Mouse (Mus musculus): ENCODE measurements around the gene Masp2. TPM values are rescaled to one million over a fixed set of nuclear protein-coding genes. Genes with fewer than 3 reads are reported as not detected.

The Masp2 gene
- 1 to 10 TPM in 1 of 4 experiments, under 1 TPM in 3; 0.29 to 1.2 (median 0.33) TPM for total RNA-seq (2022)

GRCm38 (mm10) chr4:148602357-148603120 is at the start of gene Masp2:
Gene Masp2 (plus strand): TSS chr4:148602554.
- no peak for DNase-seq (ENCODE audit: low spot score)

- no peak for DNase-seq (ENCODE audit: low spot score)
These were observed 44.6 kb upstream of the Masp2 start for GRCm38 (mm10) chr4:148557766-148558165.

DNA sequence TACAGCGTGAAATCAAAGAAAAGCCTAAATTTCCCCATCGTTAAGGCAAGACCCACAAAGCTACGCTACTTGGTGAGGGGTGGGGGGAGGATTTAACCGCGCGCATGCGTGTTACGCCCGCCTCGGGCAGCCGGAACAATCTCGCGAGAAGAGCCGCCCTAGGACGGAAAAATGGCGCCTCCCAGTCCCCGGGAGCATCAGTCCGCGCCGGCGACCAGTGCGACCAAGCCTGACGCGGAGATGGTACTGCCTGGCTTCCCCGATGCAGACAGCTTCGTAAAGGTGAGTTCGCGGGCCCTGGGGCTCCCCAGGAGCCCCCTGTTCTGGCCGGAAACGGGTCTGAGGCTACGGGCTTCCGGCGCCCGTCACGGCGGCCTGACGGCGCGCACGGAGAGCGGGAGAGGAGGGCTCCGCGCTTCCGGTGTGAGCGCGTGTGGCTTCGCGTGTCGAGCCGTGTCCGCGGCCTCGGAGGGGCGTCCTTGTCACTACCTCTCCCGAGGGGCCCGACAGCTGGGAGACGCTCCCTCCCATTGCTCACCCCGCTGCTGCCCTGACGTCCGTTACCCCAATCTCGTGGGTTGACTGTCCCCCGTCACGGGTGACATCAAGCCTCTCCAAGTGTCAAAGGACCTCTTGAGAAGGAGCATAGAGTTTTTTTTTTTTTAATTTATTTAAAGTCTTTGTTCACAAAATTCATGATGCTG is 43.9 kb upstream of the Masp2 start, which contains the start of gene Exosc10:
TSS of gene Exosc10 (plus strand) at position 133 of the 704 bp plus-strand sequence.
- peak; percentile 88 for DNase-seq (ENCODE audit: low spot score)

- DNase-seq (ENCODE audit: low spot score) = no peak
These were observed 39.7 kb upstream of the Masp2 start for GRCm38 (mm10) chr4:148562676-148563075.

GRCm38 (mm10) chr4:148563595-148563994 is 38.8 kb upstream of the Masp2 start:
- DNase-seq (ENCODE audit: low spot score) = no peak

GRCm38 (mm10) chr4:148570138-148570537 is 32.2 kb upstream of the Masp2 start:
- DNase-seq (ENCODE audit: low spot score) = no peak

DNA sequence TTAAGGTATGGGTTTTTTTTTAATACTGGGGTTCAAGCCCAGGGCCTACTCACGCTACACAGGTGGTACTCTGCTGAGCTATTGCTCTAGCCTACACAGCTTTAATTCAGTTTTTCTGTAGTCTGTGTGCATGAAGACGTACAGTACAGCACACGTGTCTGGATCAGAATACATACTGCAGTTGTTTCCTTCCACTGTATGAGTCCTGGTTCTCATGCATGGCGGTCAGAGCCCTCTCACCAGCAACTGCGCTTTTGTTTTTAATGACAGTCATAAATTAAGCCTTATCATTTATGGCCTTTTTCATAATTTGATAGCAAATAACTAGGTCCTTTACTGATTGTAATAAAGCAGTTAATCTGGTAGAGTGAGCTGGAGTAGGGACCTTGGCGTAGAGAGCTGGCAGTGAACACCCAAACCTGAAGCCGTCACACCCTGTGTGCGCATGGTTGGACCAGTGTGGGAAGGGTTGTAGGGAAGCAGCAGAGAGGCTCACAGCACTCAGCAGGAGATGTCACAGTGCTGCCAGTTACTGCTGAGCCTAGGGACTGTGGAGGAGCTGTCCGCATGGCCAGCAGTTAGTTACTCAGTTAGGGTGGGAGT is 31.6 kb upstream of the Masp2 start:
- no peak for DNase-seq (ENCODE audit: low spot score)

DNA sequence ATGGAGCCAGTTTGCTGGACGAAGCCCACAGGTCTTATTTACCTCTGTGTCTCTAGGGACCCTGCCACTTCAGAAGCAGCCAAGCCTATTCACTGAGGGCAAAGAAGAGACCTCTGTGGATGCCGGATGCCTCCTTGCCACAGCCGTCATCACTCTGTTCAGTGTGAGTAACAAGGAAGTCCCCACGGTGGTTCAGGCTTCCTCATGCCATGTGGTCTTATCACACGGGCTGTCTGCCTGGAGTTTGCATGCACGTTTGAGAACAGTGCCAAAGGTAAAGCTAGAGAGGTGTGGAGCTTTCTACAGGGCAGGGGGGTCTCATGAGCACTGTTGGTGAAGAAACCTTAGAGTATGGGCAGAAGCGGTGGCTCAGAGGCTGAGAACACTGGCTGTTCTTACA is 29.1 kb upstream of the Masp2 start:
- no peak for DNase-seq (ENCODE audit: low spot score)

- DNase-seq (ENCODE audit: low spot score) = no peak
These were observed 21.6 kb upstream of the Masp2 start for GRCm38 (mm10) chr4:148580765-148581164.

DNA sequence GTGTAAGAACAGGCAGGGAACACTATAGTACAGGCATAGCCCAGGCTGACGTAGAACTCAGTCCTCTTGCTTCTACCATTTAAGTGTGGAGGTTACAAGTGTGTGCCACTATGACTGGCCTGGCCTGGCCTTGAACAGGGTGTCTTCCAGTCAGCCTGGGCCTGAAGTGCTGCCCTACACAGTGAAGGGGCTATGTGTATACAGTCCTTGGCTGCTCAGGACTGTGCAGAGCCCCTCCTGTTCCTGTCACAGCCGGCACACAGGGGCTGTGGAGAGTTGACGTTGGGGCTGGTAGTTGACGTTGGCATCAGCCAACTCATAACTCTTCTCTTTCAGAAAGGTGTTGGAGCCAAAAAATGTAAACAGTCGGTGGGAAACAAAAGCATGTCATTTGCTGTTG is 20.9 kb upstream of the Masp2 start:
- DNase-seq (ENCODE audit: low spot score) = no peak

- no peak for DNase-seq (ENCODE audit: low spot score)
These were observed 19.1 kb upstream of the Masp2 start for GRCm38 (mm10) chr4:148583257-148583656.

DNA sequence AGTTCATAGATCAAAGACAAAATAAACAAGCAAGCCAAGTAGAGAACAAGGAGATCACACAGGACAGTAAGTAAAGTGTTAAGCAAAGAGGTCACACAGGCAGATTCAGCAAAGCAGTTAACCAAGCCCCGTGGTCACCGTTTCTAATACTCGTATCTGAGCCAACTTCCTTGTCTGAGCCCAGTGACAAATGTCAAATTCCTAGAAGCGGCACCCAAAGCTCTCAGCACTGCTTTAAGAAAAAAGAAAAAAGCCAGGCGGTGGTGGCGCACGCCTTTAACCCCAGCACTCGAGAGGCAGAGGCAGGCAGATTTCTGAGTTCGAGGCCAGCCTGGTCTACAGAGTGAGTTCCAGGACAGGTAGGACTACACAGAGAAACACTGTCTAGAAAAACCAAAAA is 15.7 kb upstream of the Masp2 start:
- DNase-seq (ENCODE audit: low spot score) = no peak

DNA sequence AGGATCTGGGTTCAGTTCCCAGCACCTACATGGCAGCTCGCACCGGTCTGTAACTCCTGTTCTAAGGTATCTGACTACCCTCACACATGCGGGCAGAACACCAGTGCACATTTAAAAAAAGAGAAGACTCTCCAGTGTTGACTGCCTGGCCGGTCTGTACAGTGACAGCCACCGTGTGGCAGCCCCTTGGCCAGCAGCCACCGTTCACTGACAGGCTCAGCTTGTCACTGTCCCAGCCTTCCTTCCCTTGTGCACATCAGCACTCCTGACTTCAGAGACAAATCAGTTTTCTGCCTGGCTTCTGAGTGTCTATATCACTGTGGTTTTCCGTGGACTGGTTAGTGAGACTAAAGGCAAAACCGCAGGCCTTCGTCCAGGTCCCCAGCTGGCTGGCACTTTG is 13.6 kb upstream of the Masp2 start:
- DNase-seq (ENCODE audit: low spot score) = no peak

- no peak for DNase-seq (ENCODE audit: low spot score)
These were observed 12.8 kb upstream of the Masp2 start for GRCm38 (mm10) chr4:148589565-148589964.

- no peak for DNase-seq (ENCODE audit: low spot score)
These were observed 11.8 kb upstream of the Masp2 start for GRCm38 (mm10) chr4:148590421-148591170.

GRCm38 (mm10) chr4:148591171-148591630 is 11.2 kb upstream of the Masp2 start, which contains the start of gene Srm:
Gene Srm (plus strand): TSS chr4:148591503.
- peak; percentile 96 for DNase-seq (ENCODE audit: low spot score)

DNA sequence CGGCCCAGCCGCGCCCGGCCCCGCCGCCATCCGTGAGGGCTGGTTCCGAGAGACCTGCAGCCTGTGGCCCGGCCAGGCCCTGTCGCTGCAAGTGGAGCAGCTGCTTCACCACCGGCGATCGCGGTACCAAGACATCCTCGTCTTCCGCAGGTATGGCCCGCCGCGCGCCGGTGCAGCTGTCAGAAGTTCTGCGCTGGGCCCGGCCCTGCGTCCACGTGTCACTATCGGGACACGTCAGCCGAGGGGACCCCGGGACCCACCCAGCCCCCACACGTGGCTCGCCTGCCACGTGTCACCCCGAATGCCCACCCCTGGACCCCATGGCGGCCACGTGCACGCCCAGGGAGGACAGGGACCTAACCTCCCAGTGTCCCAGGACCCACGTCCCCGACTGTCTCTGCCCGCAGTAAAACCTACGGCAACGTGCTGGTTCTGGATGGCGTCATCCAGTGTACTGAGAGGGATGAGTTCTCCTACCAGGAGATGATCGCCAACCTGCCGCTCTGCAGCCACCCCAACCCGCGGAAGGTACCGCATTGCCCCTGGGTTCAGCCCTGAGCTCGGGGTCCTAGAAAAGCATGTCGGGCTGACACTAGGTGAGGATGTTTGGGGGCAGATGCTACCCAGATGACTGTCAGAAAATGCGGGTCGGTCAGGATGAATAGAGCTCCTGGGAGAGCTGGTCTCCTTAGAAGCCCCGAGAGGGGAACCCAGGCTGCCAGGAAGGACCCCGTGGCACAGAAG is 10.5 kb upstream of the Masp2 start:
- no peak for DNase-seq (ENCODE audit: low spot score)

DNA sequence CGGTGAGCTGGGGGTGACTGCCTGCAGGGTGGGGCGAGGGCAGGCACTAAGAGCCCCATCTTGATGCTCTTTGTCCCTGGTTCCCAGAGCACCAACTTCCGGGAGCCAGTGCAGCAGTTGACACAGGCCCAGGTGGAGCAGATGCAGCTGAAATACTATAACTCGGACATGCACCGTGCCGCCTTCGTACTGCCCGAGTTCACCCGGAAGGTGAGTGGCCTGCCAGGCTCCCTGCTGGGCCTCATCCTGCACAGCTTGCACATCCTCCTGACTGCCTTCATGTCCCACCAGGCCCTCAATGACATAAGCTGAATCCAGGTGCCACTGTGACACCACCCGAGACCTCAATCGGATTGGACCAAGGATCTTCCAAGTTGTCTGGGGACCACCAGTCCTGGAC is 8.4 kb upstream of the Masp2 start:
- no peak for DNase-seq (ENCODE audit: low spot score)

DNA sequence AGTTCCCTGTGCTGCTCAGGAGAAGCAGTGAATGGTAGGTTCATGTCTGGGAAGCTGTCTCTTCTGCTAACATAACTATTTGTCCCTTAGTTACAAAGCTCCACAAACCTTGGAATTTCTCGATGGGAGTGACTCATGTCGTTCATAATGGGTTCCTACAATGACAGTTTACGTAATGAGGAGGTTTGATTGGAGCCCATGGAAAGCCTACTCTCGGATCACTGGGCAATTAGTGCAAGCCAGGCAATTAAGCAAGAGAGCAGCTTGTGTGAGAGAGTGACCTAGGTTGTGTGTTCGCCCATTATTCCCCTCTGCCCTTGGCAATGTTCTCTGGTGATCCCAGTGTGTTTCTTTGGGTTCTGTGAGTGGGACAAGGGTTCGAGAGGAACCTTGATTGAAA is 6.4 kb upstream of the Masp2 start:
- no peak for DNase-seq (ENCODE audit: low spot score)

GRCm38 (mm10) chr4:148596731-148597130 is 5.6 kb upstream of the Masp2 start:
- DNase-seq (ENCODE audit: low spot score) = no peak

- no peak for DNase-seq (ENCODE audit: low spot score)
These were observed 3.5 kb upstream of the Masp2 start for GRCm38 (mm10) chr4:148598826-148599225.

Data from heart, adult 8-10 months (tissue).